Mouse (Mus musculus) embryonic facial prominence, embryonic 13.5 days (tissue): ENCODE data around the gene Fam184a. TPM values are rescaled to one million over a fixed set of nuclear protein-coding genes. Genes with fewer than 3 reads are reported as not detected.
"Not testable (repeated sequence)": the region's sequence is repeated elsewhere in the genome, so short reads cannot be mapped to it uniquely, and the experiment has no call there.

Source experiments
- ATAC-seq: fragments of 200-750 bp; cut with Nextera tagmentation; 2 replicates; pipeline ENCODE4 v1.8.0; 2017; ENCODE audit warnings: low read depth; ENCODE audit not compliant: insufficient number of reproducible peaks, insufficient read depth, low FRiP score, low TSS enrichment
- H3K27ac ChIP-seq: fragments of 300-500 bp; sonication (generic); 2 replicates; pipeline ENCODE4 v1.5.1; 2015; ENCODE audit warnings: moderate library complexity, mild to moderate bottlenecking, inconsistent platforms
- H3K27me3 ChIP-seq: fragments of 300-500 bp; sonication (generic); 2 replicates; pipeline ENCODE4 v1.6.1; 2015; ENCODE audit warnings: mild to moderate bottlenecking, inconsistent platforms
- H3K36me3 ChIP-seq: fragments of 300-500 bp; sonication (generic); 2 replicates; pipeline ENCODE4 v1.6.1; 2015; ENCODE audit warnings: mild to moderate bottlenecking, inconsistent platforms
- H3K4me1 ChIP-seq: fragments of 300-500 bp; sonication (generic); 2 replicates; pipeline ENCODE4 v1.6.1; 2015; ENCODE audit warnings: inconsistent platforms
- H3K4me2 ChIP-seq: fragments of 300-500 bp; sonication (generic); 2 replicates; pipeline ENCODE4 v1.6.1; 2015; ENCODE audit warnings: moderate library complexity, mild to moderate bottlenecking, inconsistent platforms
- H3K4me3 ChIP-seq: fragments of 300-500 bp; sonication (generic); 2 replicates; pipeline ENCODE4 v1.5.1; 2015; ENCODE audit warnings: mild to moderate bottlenecking, inconsistent platforms
- H3K9ac ChIP-seq: fragments of 300-500 bp; sonication (generic); 2 replicates; pipeline ENCODE4 v1.6.1; 2015; ENCODE audit warnings: mild to moderate bottlenecking, inconsistent platforms
- H3K9me3 ChIP-seq: fragments of 300-500 bp; sonication (generic); 2 replicates; pipeline ENCODE4 v1.6.1; 2016; ENCODE audit warnings: inconsistent platforms
- WGBS: fragments of 180-500 bp; shearing (Covaris S2); methylation state at CpG from one replicate; pipeline ENCODE4 v1.1.7; 2015; ENCODE audit warnings: mixed read lengths; 5-methylcytosine and 5-hydroxymethylcytosine counted together
- polyA plus RNA-seq: library from polyadenylated mRNA; unstranded; fragments of >200 nt; fragmentation: Nextera tagmentation; extraction: Ambion mirVana; gene quantifications from 2 replicates; pipeline ENCODE4 v1.2.1, GENCODE M21; 2015

Fam184a gene
- polyA plus RNA-seq, 1 experiment from 2014 or later = 5.9 TPM

DNA sequence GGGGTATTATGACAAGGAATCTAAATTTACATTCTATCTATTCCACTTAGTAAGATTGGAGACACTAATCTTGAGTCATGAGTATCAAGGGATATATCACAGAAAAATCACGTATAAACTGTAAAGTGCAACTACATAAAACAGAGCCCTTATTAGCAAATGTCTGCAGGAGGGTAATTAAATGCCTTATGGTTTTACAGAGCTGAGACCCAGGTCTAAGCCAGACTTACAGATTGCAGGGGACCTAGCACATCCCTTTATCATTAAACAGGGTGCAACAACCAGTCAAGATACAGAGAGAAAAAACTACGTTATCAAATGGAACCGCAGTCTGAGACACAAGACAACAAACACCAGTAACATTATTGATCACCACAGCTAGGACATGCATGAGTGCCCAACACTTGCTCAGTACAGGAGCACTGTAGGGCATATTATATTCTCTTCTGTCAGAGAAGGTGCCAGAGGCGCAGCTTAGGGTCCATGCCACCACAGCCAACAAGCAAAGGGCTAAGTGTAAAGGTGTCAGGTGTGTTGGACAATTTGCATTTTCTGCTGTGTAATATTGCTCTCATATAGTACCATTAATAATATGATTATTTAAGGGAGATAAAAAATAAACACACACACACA lies 61.9 kb downstream of the Fam184a start:
- Histone ChIP-seq H3K36me3 (no peaks in the 10 kb centered on the region), H3K27ac (no peak overlapping the region), H3K4me2 (no peak overlapping the region), H3K27me3 (no peaks in the 10 kb centered on the region), H3K9me3 (no peaks in the 10 kb centered on the region), H3K4me3 (no peak overlapping the region), H3K4me1 (no peaks in the 10 kb centered on the region), H3K9ac (no peak overlapping the region)
- ATAC-seq = no peak
- 93% methylated on average over 4 of the region's 4 CpGs for WGBS

DNA sequence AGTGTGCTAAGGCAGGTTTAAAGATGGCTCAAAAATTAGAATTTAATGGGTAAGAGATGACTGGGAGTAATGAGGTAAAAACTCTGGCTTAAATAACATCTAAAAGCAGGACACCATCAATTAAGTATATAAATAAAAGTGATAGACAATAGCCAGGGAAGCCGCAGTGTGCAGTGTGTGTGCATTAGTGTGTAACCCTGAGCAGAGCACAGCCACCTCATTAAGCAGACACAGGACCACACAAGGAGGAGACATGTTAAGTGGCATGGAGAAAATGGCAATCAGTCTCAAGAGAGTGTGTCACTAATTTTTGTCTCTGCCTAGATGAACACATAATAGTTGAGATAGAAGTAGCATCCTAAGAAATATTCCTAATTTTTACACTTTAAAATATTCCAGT lies 62.4 kb downstream of the Fam184a start:
- ATAC-seq = no peak
- no peaks in the 10 kb centered on the region for H3K4me1 ChIP-seq

DNA sequence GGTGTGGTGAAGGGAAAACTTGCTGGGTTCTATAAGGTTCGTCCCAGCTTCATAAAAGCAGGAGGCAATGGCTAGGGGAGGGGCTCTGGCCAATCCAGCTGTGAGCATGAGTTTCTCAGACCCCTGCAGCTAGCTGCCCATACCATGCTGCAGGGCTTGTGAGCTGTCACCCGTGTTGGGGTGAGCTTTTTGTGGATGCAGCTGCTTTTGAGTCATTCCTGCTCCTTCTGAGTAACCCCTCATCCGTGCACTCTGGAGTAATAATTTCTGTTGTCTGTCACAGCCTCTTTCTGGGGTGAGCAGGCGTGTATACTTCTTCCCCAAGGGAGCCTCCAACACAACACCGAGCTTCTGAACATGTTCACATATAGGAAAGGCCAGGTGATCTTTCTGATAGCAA lies 63.0 kb downstream of the Fam184a start:
- Histone ChIP-seq H3K36me3 (no peaks in the 10 kb centered on the region), H3K27ac (no peak overlapping the region), H3K27me3 (no peaks in the 10 kb centered on the region), H3K4me1 (no peaks in the 10 kb centered on the region), H3K4me2 (no peak overlapping the region), H3K9me3 (no peaks in the 10 kb centered on the region), H3K9ac (no peak overlapping the region), H3K4me3 (no peak overlapping the region)
- ATAC-seq = no peak
- 61% methylated on average over 5 of the region's 5 CpGs for WGBS

More for the DNA sequence above, 62.4 kb downstream of the Fam184a start:
- Histone ChIP-seq H3K27me3 (no peaks in the 10 kb centered on the region), H3K9ac (no peak overlapping the region), H3K9me3 (no peaks in the 10 kb centered on the region), H3K27ac (no peak overlapping the region), H3K4me3 (no peak overlapping the region), H3K36me3 (no peaks in the 10 kb centered on the region), H3K4me2 (no peak overlapping the region)
- 88% methylated on average over 1 of the region's 1 CpGs for WGBS

DNA sequence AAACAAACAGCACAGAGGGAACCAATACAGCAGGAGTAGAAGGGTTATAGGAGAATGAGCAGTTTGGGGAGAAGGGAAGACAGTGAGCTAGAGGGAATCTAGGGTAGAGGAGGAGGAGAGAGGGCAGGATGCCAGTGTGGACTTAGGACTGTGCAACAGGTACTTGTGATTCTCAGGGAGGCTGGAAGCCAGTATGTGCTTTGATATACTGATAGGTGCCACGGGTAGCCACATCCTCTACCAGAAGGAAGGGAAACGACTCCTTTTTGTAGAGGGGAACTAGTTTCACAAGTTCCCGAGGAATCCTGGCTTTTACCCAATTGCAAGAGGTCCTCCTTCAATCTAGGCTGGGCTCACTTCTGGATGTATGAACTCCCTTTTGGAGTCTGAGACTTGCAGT lies 65.1 kb downstream of the Fam184a start:
- no peaks in the 10 kb centered on the region for H3K4me1 ChIP-seq
- ATAC-seq = no peak
- H3K27ac ChIP-seq = no peak overlapping the region
- H3K9me3 ChIP-seq = no peaks in the 10 kb centered on the region
- H3K4me3 ChIP-seq = no peak overlapping the region
- H3K36me3 ChIP-seq = no peaks in the 10 kb centered on the region
- no peak overlapping the region for H3K4me2 ChIP-seq
- no peak overlapping the region for H3K9ac ChIP-seq
- H3K27me3 ChIP-seq = no peaks in the 10 kb centered on the region
- WGBS = 66% methylated on average over 3 of the region's 3 CpGs

DNA sequence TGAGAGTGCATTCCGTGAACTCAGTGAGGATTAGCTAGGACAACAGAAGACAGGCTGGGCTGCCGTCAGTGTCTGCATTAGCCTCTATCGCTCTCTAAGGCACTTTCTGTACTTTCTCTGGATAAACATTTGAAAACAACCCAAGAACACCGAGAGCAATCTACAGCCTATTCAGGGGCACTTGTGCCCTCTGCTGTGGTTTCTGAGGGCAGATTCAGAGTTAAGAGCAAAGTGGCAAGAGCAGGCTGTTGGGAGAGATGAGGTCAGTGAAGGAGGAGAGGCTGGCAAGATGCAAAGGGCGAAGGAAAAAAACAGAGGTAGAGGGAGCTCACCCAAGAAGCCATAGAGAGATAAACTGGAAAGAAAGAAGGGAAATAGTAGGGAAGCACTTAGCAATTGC lies 67.7 kb downstream of the Fam184a start:
- 84% methylated on average over 5 of the region's 5 CpGs for WGBS
- ATAC-seq = no peak
- no peaks in the 10 kb centered on the region for H3K4me1 ChIP-seq
- H3K9me3 ChIP-seq = no peaks in the 10 kb centered on the region
- no peak overlapping the region for H3K4me3 ChIP-seq
- no peak overlapping the region for H3K27ac ChIP-seq
- H3K27me3 ChIP-seq = no peaks in the 10 kb centered on the region
- H3K36me3 ChIP-seq = no peaks in the 10 kb centered on the region
- no peak overlapping the region for H3K9ac ChIP-seq
- H3K4me2 ChIP-seq = no peak overlapping the region

DNA sequence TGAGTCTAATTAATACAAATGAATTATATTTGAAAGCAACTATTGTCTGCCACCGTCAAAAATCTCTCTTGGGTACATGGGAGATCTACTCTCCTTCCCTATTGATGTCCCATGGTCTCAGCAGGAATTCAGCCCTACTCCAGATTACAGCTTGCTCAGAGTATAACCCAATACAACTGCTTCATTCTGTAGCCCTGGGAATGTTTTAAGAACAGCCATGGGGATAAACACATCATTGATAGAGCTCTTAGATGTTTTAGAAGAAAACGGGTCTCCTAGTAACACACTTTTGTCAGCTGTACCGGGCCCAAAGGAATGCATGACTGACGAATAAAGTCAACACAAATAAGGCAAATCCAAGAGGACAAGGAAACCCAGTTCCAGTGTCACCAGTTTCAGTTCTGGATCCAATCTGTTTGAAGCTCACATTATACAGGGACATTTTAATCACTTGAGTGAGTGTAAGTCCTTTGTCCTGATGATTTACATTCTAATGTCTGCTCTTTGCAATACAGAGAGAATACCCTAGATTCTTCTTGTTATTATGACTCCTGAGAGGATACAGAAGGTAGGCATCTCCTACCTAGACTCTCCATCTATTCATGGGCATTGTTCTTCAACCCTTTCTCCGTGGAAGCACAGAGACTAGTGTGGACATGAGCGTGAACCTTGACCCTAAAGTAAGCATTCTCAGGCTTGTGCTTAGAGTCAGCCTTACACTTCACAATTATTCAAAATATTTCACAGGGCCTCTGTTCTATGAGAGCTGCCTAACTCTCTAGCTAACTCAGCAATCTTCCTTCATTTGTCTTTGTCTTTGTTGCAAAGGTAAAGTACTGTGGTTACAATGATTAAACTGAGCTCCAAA lies 71.0 kb downstream of the Fam184a start:
- Histone ChIP-seq H3K27me3 (no peaks in the 10 kb centered on the region), H3K9ac (no peak overlapping the region), H3K27ac (no peak overlapping the region), H3K9me3 (no peaks in the 10 kb centered on the region), H3K4me3 (no peak overlapping the region), H3K4me2 (no peak overlapping the region), H3K4me1 (no peaks in the 10 kb centered on the region), H3K36me3 (no peaks in the 10 kb centered on the region)
- ATAC-seq = no peak
- WGBS = 56% methylated on average over 6 of the region's 6 CpGs

DNA sequence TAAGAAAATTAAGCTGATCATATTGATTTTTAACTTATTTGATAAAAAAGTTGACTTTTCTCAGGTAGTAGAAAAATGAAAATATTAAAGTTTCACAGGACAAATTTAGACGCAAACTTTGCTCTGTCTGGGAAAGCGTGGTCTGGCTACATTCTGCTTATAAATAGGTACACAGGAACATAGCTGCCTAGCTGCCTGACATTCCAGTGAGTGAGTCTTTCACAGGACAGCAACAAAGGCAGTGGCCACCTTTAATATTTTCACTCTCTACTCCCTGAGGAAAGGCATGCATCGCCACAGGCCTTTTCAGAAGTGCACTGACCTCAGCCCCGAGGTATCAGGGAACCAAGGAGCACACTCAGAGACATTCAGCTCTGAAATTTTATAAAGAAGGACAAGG lies 89.1 kb downstream of the Fam184a start:
- ATAC-seq = no peak
- Histone ChIP-seq H3K4me3 (no peak overlapping the region), H3K9me3 (no peaks in the 10 kb centered on the region), H3K27ac (no peak overlapping the region), H3K27me3 (no peaks in the 10 kb centered on the region), H3K4me2 (no peak overlapping the region), H3K4me1 (no peaks in the 10 kb centered on the region), H3K36me3 (no peaks in the 10 kb centered on the region), H3K9ac (no peak overlapping the region)
- 77% methylated on average over 4 of the region's 4 CpGs for whole genome bisulfite sequencing

DNA sequence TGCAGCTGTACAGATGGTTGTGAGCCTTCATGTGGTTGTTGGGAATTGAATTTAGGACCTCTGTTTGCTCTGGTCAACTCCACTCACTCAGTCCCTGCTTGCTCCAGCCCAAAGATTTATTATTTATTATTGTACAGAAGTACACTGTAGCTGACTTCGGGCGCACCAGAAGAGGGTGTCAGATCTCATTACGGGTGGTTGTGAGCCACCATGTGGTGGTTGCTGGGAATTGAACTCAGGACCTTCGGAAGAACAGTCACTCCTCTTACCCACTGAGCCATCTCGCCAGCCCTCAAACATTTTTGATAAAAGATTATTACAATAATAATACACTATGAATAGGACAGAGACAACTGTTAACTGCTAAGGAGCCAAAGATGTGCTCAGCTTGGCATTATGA lies 96.7 kb downstream of the Fam184a start:
- H3K36me3 ChIP-seq, H3K4me3 ChIP-seq, H3K4me1 ChIP-seq, H3K27me3 ChIP-seq, H3K27ac ChIP-seq, H3K4me2 ChIP-seq, ATAC-seq, H3K9me3 ChIP-seq, H3K9ac ChIP-seq: not testable (repeated sequence)
- 78% methylated on average over 5 of the region's 5 CpGs for WGBS

DNA sequence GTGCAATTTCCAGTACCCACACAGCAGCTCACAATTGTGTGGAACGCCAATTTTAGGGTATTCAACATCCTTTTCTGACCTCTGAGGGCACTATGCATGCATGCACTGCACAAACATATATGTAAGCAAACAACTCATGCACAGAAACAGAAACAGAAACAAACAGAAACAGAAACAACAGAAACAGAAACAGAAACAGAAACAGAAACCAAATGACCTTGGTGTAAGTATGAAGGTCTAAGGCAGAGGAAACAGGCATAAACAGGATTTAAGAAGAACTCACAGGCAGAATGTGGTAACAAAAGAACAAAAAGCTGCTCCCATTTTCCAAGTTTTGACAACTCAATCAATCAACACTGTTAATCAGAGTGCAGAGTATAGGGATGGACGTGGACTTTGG lies 100.2 kb downstream of the Fam184a start:
- WGBS = 88% methylated on average over 2 of the region's 2 CpGs
- no peak for ATAC-seq
- H3K4me3 ChIP-seq = no peak overlapping the region

DNA sequence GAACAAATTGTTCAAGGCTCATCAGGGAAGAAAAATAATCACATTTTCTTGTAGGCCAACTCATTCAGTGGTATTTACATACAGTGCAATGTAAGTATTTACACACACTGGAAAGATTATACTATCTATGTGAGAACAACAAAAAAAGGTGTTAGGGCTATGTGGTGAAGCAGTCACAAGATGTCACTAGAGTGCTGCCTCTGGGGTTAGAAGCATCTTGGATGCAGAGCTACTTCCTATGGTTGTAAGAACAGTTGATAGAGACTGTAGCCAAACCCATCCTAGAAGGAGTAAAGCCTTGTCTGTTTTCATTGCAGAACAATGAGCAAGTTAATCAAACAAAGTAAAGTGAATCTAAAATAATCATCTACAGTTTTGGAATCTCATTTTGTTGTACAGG lies 109.4 kb downstream of the Fam184a start:
- Histone ChIP-seq H3K27me3 (no peaks in the 10 kb centered on the region), H3K9ac (no peak overlapping the region), H3K27ac (no peak overlapping the region), H3K4me3 (no peak overlapping the region), H3K4me2 (no peak overlapping the region), H3K36me3 (no peaks in the 10 kb centered on the region), H3K4me1 (no peaks in the 10 kb centered on the region), H3K9me3 (no peaks in the 10 kb centered on the region)
- ATAC-seq = 0 out of 2 replicates have a peak, but pooled peaks have one; percentile 37

More for the DNA sequence above, 100.2 kb downstream of the Fam184a start:
- no peak overlapping the region for H3K9ac ChIP-seq
- no peak overlapping the region for H3K27ac ChIP-seq
- no peak overlapping the region for H3K4me2 ChIP-seq
- H3K9me3 ChIP-seq = no peaks in the 10 kb centered on the region
- no peaks in the 10 kb centered on the region for H3K4me1 ChIP-seq
- 0 out of 2 replicates have a peak, but pooled peaks cover 4% of the 10 kb centered on the region for H3K36me3 ChIP-seq
- H3K27me3 ChIP-seq = no peaks in the 10 kb centered on the region

DNA sequence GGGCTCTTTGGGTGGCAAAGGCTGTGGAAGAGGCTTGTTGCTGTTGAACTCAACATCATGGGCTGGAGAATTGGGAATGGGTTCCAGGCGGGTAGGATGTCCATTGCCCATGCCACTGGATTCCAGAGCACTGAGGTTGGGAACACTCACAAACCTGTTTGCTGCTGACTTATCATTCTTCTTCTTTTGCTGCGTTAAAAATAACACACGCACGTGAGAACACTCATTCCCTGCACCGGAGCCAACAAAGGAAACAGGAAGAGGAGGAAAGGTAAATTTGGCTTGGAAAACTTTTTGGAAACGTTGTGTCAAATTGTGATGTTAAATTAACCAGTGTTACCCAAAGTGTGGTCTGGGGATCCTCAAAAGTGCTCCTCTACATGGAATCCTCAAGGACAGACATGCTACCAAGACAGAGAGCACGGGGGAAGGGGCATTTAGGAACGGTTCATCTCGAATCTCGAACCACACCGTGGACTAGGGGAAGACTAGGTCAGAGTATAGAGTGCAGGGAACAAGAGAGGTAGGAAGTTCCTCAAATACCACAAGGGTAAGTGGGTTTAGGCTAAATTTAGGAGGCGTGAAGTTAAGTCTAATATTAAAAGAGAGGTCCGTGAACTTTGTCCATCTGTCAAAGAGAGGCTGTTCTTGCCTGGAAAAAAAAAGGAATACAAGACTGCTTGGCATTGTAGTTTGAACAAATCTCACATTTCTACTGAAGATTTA lies 115.5 kb downstream of the Fam184a start:
- no peak for ATAC-seq
- H3K36me3 ChIP-seq = no peaks in the 10 kb centered on the region
- H3K9me3 ChIP-seq = no peaks in the 10 kb centered on the region
- 80% methylated on average over 13 of the region's 13 CpGs for WGBS
- no peak overlapping the region for H3K4me3 ChIP-seq
- H3K27me3 ChIP-seq = no peaks in the 10 kb centered on the region
- H3K4me1 ChIP-seq = no peaks in the 10 kb centered on the region
- H3K27ac ChIP-seq = no peak overlapping the region
- no peak overlapping the region for H3K4me2 ChIP-seq
- H3K9ac ChIP-seq = no peak overlapping the region

DNA sequence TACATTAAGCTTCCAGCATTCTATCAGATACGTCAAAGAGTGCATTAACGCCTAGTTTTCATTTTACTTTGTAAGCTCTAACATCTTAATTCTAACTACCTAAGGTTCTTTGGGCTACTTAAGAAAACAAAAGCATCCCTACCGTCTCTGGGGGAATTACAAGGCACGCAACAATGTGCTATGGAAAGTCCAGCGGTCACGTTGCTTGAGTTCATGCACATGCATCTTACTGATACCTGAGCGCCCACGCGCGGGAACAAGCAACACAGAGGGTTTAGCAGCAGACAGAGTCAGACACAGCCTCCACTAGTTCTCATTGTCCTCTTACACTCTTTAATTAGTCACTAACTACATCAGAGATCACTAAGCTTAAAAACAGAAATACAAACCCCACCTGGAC lies 116.8 kb downstream of the Fam184a start:
- H3K9me3 ChIP-seq = no peaks in the 10 kb centered on the region
- WGBS = 82% methylated on average over 10 of the region's 10 CpGs
- H3K27me3 ChIP-seq = no peaks in the 10 kb centered on the region
- H3K9ac ChIP-seq = no peak overlapping the region
- no peak for ATAC-seq
- no peak overlapping the region for H3K4me2 ChIP-seq
- no peaks in the 10 kb centered on the region for H3K4me1 ChIP-seq
- H3K36me3 ChIP-seq = no peaks in the 10 kb centered on the region
- no peak overlapping the region for H3K4me3 ChIP-seq
- H3K27ac ChIP-seq = no peak overlapping the region
